Mouse (Mus musculus): ENCODE measurements around the gene Ptma.

- TF ChIP-seq CTCF (IDR thresholded peaks at IDR 0.05; ENCODE audit: low read depth) = no peak
- no peak for TF ChIP-seq EP300 (IDR thresholded peaks at IDR 0.05; ENCODE audit: low read depth)
Observed at GRCm38 (mm10) chr1:86477738-86478285, 48.7 kb upstream of the Ptma start.
